Mouse (Mus musculus): ENCODE measurements at regions not wholly inside any gene's neighbourhood (a gene's known extent, or its start where the extent isn't known, plus 50 kb on each side); places are given as distances from the start of the nearest gene placed in this dataset.

- TF ChIP-seq CTCF (IDR thresholded peaks at IDR 0.05; ENCODE audit: low read depth) (no peak), EP300 (IDR thresholded peaks at IDR 0.05; ENCODE audit: low read depth) (no peak)
Measured at GRCm38 (mm10) chr16:86090175-86090574, 188.5 kb upstream of the Adamts5 start.

Measured in liver, embryonic 14.5 days (tissue).